Mouse (Mus musculus): Measurements from ENCODE around the gene Slc4a4.

DNA sequence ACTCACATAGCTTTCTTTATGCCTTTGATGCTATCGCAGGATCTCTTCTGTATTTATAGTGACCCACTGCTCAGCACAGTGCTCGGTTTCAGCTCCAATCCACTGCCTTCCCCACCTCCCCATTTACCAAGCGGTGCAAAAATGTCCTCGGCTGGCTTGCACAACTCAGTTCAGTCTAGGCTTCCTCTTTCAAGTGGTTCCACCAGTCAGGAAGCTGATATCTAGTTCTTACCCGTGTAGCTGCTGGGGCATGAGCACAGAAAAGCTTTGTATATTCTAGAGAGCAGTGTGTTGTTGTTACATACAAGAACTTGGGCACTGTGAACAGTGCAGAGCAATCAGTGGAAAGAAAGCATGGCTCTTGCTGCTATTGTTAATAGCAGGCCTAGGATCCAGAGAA, 165.0 kb downstream of the Slc4a4 start:
- TF ChIP-seq CTCF (IDR thresholded peaks at IDR 0.05; ENCODE audit: low read depth) (no peak), EP300 (IDR thresholded peaks at IDR 0.05; ENCODE audit: low read depth) (no peak)
